In genomic region chr4:119698339-119698738, GRCm38 (mm10) we compare ENCODE assay signal across 21 mouse cellular contexts. TPM values are rescaled to one million over a fixed set of nuclear protein-coding genes. Genes with fewer than 3 reads are reported as not detected.
DNase-seq lines count a peak whose midpoint lies in the region; ATAC-seq lines count a peak whose summit lies in the region.
"Had no signal": no experiment of that assay in that cellular context is flagged by ENCODE, and none has a peak within 500 bp of the region (broad histone marks: within the 10 kb centered on the region; RNA-seq: fewer than 3 reads in every experiment).

No protein-coding gene starts in this region.

- intact Hi-C loops in left cerebral cortex, postnatal 36 days (cut with DNase I), result no loop called here

- ATAC-seq in cerebellum, adult (ENCODE audit: insufficient number of reproducible peaks, low FRiP score, low TSS enrichment), result peak; percentile 66
- ATAC-seq: CD4-positive, CD25-positive, alpha-beta regulatory T cell, adult 4 months; forebrain, embryonic 15.5 days; intestine, postnatal 0 days had no signal

- DNase-seq in cerebellum, postnatal 4 days (ENCODE audit: low spot score in 2 of 2), result no peak
- peak; percentile 11 for DNase-seq in cerebellum, adult 11 months
- peak; percentile 32 for DNase-seq in cerebellum, adult 9-11 months
- no peak for DNase-seq in spleen, postnatal 14 days (ENCODE audit: low spot score in 2 of 2)
- DNase-seq in frontal cortex, postnatal 36 days (ENCODE audit: low spot score in 2 of 2), result no peak
- no peak for DNase-seq in left cerebral cortex, postnatal 36 days (ENCODE audit: low spot score in 2 of 2)
- DNase-seq: adrenal gland, postnatal 25 days; gastrocnemius, postnatal 14 days; heart, adult 2 months; kidney, postnatal 36 days; left cerebral cortex, postnatal 4 days; right cerebral cortex, postnatal 4 days; thymus, adult 18-20 months; thymus, postnatal 4 days had no signal

RNA-seq across cellular contexts. Expression of gene Hivep3, which starts 35.2 kb away (rescaled TPM):
- total RNA-seq in left cerebral cortex, postnatal 36 days (2021), result 10 to 100 TPM; 50.5 to 64.8 TPM

RNA-seq across cellular contexts. Expression of gene Guca2b, which starts 39.6 kb away (rescaled TPM):
- not detected for total RNA-seq in left cerebral cortex, postnatal 36 days (2021)
- total RNA-seq: adrenal gland, postnatal 25 days; gastrocnemius, postnatal 14 days; heart, postnatal 25 days; left cerebral cortex, adult 2 months; left cerebral cortex, postnatal 4 days; midbrain, postnatal 0 days had no signal

Comparison
In these comparisons a context has a peak if more than half of its experiments do, and no peak if none do; other contexts are left out.
1. DNase-seq: peak in cerebellum, adult 11 months (single experiment) and cerebellum, adult 9-11 months (single experiment); none in cerebellum, postnatal 4 days (0 of 2), spleen, postnatal 14 days (0 of 2), frontal cortex, postnatal 36 days (0 of 2) and left cerebral cortex, postnatal 36 days (0 of 2).